ENCODE assay signal across 20 mouse cellular contexts in genomic region chr3:144582306-144582705, GRCm38 (mm10). TPM values are rescaled to one million over a fixed set of nuclear protein-coding genes. Genes with fewer than 3 reads are reported as not detected.
A peak's percentile ranks its signal among the peaks of the same experiment; 100 is the strongest.
DNase-seq lines count a peak whose midpoint lies in the region; ATAC-seq lines count a peak whose summit lies in the region.
"Had no signal": no experiment of that assay in that cellular context is flagged by ENCODE, and none has a peak within 500 bp of the region (broad histone marks: within the 10 kb centered on the region; RNA-seq: fewer than 3 reads in every experiment).

No protein-coding gene starts in this region.

- DNase-seq in heart, postnatal 36 days = no peak
- DNase-seq in midbrain, embryonic 11.5 days (ENCODE audit: low spot score, missing footprints) = peak; percentile 64
- DNase-seq in midbrain, embryonic 10.5 days (ENCODE audit: low spot score) = no peak
- no peak for DNase-seq in lung, postnatal 36 days
- DNase-seq: adrenal gland, postnatal 14 days; cerebellum, adult 11-12 months; cerebellum, adult 9-10 months; cerebellum, postnatal 25 days; forebrain, postnatal 0 days; gastrocnemius, postnatal 10 days; heart, adult 2 months; heart, postnatal 4 days had no signal

- no peak overlapping the region for H3K9ac ChIP-seq in heart, embryonic 15.5 days
- H3K9ac ChIP-seq in midbrain, embryonic 11.5 days (ENCODE audit: low read length) = no peak overlapping the region
- H3K9ac ChIP-seq: embryonic facial prominence, embryonic 13.5 days; forebrain, embryonic 13.5 days; forebrain, postnatal 0 days; hindbrain, embryonic 12.5 days had no signal

- 0 out of 2 replicates have a peak overlapping the region, but pooled peaks have one; percentile 26 for H3K27ac ChIP-seq in heart, embryonic 15.5 days
- H3K27ac ChIP-seq in midbrain, embryonic 11.5 days (ENCODE audit: low read depth, low read length) = no peak overlapping the region
- no peak overlapping the region for H3K27ac ChIP-seq in midbrain, embryonic 10.5 days (replicated peaks)
- H3K27ac ChIP-seq: embryonic facial prominence, embryonic 13.5 days; forebrain, embryonic 13.5 days; heart, adult 2 months; hindbrain, embryonic 12.5 days had no signal

- H3K27me3 ChIP-seq in heart, embryonic 15.5 days = no peaks in the 10 kb centered on the region
- no peaks in the 10 kb centered on the region for H3K27me3 ChIP-seq in midbrain, embryonic 11.5 days (ENCODE audit: control insufficient read depth, insufficient read depth, low read length)
- no peaks in the 10 kb centered on the region for H3K27me3 ChIP-seq in midbrain, embryonic 10.5 days (ENCODE audit: low read depth, poor library complexity, severe bottlenecking)
- H3K27me3 ChIP-seq: embryonic facial prominence, embryonic 13.5 days; forebrain, embryonic 13.5 days; heart, embryonic 12.5 days; hindbrain, embryonic 12.5 days had no signal

- WGBS in heart, embryonic 15.5 days = 61% methylated on average over 4 of the region's 4 CpGs
- 95% methylated on average over 4 of the region's 4 CpGs for WGBS in midbrain, embryonic 11.5 days
- WGBS in midbrain, embryonic 10.5 days = 90% methylated on average over 4 of the region's 4 CpGs

- no peaks in the 10 kb centered on the region for H3K9me3 ChIP-seq in heart, embryonic 15.5 days (replicated peaks)
- no peaks in the 10 kb centered on the region for H3K9me3 ChIP-seq in midbrain, embryonic 11.5 days (ENCODE audit: control insufficient read depth, low read length)
- H3K9me3 ChIP-seq in midbrain, embryonic 10.5 days (replicated peaks) = no peaks in the 10 kb centered on the region; the same call in 1 of the 2 replicates
- H3K9me3 ChIP-seq: embryonic facial prominence, embryonic 13.5 days; forebrain, embryonic 13.5 days; heart, embryonic 12.5 days; hindbrain, embryonic 12.5 days had no signal

- no peak for ATAC-seq in heart, embryonic 15.5 days (replicated peaks; ENCODE audit: insufficient number of reproducible peaks, insufficient read depth, low FRiP score, low read depth)
- ATAC-seq in midbrain, embryonic 11.5 days (ENCODE audit: low FRiP score) = no peak
- peak; percentile 35 for ATAC-seq in megakaryocyte progenitor cell, adult 5-6 weeks (replicated peaks; ENCODE audit: poor library complexity)
- ATAC-seq: forebrain, embryonic 13.5 days; forebrain, postnatal 0 days; hindbrain, embryonic 16.5 days; inflammation-experienced regulatory T-cells, adult 6 months had no signal

- H3K4me1 ChIP-seq in heart, embryonic 15.5 days (replicated peaks) = peaks cover 59% of the 10 kb centered on the region
- H3K4me1 ChIP-seq in midbrain, embryonic 11.5 days (ENCODE audit: control insufficient read depth, insufficient read depth, low read length) = no peaks in the 10 kb centered on the region
- H3K4me1 ChIP-seq in midbrain, embryonic 10.5 days = peaks cover 5% of the 10 kb centered on the region; the same call in 1 of the 2 replicates

- no peak overlapping the region for H3K4me2 ChIP-seq in heart, embryonic 15.5 days
- no peak overlapping the region for H3K4me2 ChIP-seq in midbrain, embryonic 11.5 days
- H3K4me2 ChIP-seq: embryonic facial prominence, embryonic 13.5 days; forebrain, embryonic 13.5 days; hindbrain, embryonic 12.5 days had no signal

- H3K4me3 ChIP-seq in heart, embryonic 15.5 days = no peak overlapping the region
- H3K4me3 ChIP-seq in midbrain, embryonic 11.5 days (ENCODE audit: low read depth, low read length) = no peak overlapping the region
- H3K4me3 ChIP-seq in midbrain, embryonic 10.5 days = no peak overlapping the region
- H3K4me3 ChIP-seq: embryonic facial prominence, embryonic 13.5 days; forebrain, embryonic 13.5 days; heart, adult 2 months; heart, embryonic 12.5 days; hindbrain, embryonic 12.5 days had no signal

- peaks cover 19% of the 10 kb centered on the region for H3K36me3 ChIP-seq in heart, embryonic 15.5 days
- H3K36me3 ChIP-seq in midbrain, embryonic 11.5 days (ENCODE audit: control insufficient read depth, insufficient read depth, low read length) = peaks cover 18% of the 10 kb centered on the region
- peaks cover 93% of the 10 kb centered on the region for H3K36me3 ChIP-seq in midbrain, embryonic 10.5 days

- intact Hi-C loops in heart, postnatal 36 days (cut with DNase I) = no loop called here

RNA-seq across cellular contexts. Expression of gene Selenof, which starts 12.2 kb away (rescaled TPM):
- polyA plus RNA-seq in heart, embryonic 15.5 days (2015; fragmentation: Nextera tagmentation; extraction: Ambion mirVana) = 415 and 448 TPM in 2 replicates
- total RNA-seq in heart, postnatal 36 days (2021) = 100 to 1,000 TPM; 134 to 135 TPM
- 414 and 426 TPM in 2 replicates for polyA plus RNA-seq in midbrain, embryonic 11.5 days (2014; fragmentation: Nextera tagmentation; extraction: Ambion mirVana)
- polyA plus RNA-seq in midbrain, embryonic 10.5 days (2016; fragmentation: Nextera tagmentation; extraction: Ambion mirVana) = 513 and 526 TPM in 2 replicates
- total RNA-seq in megakaryocyte progenitor cell, adult 5-6 weeks (2015) = 542 and 574 TPM in 2 replicates
- total RNA-seq in megakaryocyte progenitor cell, adult 5-6 weeks (2017) = 723 and 819 TPM in 2 replicates

RNA-seq across cellular contexts. Expression of gene Hs2st1, which starts 12.3 kb away (rescaled TPM):
- polyA plus RNA-seq in heart, embryonic 15.5 days (2015; fragmentation: Nextera tagmentation; extraction: Ambion mirVana) = 6.1 and 6.9 TPM in 2 replicates
- total RNA-seq in heart, postnatal 36 days (2021) = 10 to 100 TPM in 1 of 2 experiments, 1 to 10 TPM in 1; 8.8 to 11.2 TPM
- polyA plus RNA-seq in midbrain, embryonic 11.5 days (2014; fragmentation: Nextera tagmentation; extraction: Ambion mirVana) = 16.5 and 16.9 TPM in 2 replicates
- 14.9 and 15.1 TPM in 2 replicates for polyA plus RNA-seq in midbrain, embryonic 10.5 days (2016; fragmentation: Nextera tagmentation; extraction: Ambion mirVana)
- total RNA-seq in megakaryocyte progenitor cell, adult 5-6 weeks (2015) = 14.2 and 15.7 TPM in 2 replicates
- 11.8 and 14.7 TPM in 2 replicates for total RNA-seq in megakaryocyte progenitor cell, adult 5-6 weeks (2017)
